Mouse (Mus musculus) olfactory bulb, adult 2 months (tissue): ENCODE results near the gene Gfod1.

Experiments used
- CTCF ChIP-seq: fragments of 200-500 bp; IDR thresholded peaks from 2 replicates; pipeline ENCODE4 v1.5.1; 2012; ENCODE audit warnings: low read depth, mild to moderate bottlenecking, low read length, moderate library complexity; ENCODE audit not compliant: insufficient read depth
- POLR2A ChIP-seq: fragments of 200-500 bp; IDR thresholded peaks from 2 replicates; pipeline ENCODE4 v1.6.1; 2012; ENCODE audit warnings: mild to moderate bottlenecking, low read depth, low read length, moderate library complexity; ENCODE audit not compliant: insufficient read depth

DNA sequence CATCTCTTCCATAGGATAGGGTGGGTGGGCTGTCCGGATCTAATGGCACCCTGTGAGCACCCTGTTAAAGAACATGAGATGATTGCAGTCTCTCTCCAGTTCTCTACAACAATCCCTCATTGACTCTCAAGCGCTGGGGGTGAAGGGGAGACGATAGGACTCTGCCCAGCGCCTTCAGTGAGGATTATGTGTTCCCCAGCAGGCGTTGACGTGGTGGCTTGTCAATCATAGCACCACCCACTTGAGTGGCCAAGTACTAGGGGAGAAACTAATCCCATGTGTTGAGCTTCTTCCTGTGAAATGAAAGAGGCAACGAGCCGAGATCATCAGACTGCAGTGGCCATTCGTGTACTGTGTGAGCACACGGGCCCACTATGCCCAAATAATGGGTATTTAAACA lies 77.9 kb downstream of the Gfod1 start:
- TF ChIP-seq CTCF (no peak), POLR2A (no peak)
